Mouse (Mus musculus) megakaryocyte progenitor cell, adult 5-6 weeks (primary cell): ENCODE measurements at regions not wholly inside any gene's neighbourhood (a gene's known extent, or its start where the extent isn't known, plus 50 kb on each side); places are given as distances from the start of the nearest gene placed in this dataset.

ENCODE experiments used
- ATAC-seq: replicated peaks from 2 replicates; pipeline ENCODE4 v1.8.0; 2016; ENCODE audit warnings: mild to moderate bottlenecking, moderate TSS enrichment, inconsistent platforms; ENCODE audit not compliant: poor library complexity

GRCm38 (mm10) chr6:94340546-94340945 lies 56.8 kb upstream of the Magi1 start:
- ATAC-seq = no peak

GRCm38 (mm10) chr6:94336168-94336567 lies 52.5 kb upstream of the Magi1 start:
- ATAC-seq = no peak
